Mouse (Mus musculus) mature B cell (primary cell): ENCODE data around the gene Fbp1.
"Not testable (repeated sequence)": the region's sequence is repeated elsewhere in the genome, so short reads cannot be mapped to it uniquely, and the experiment has no call there.

ENCODE experiments used
- in situ Hi-C: fragments of 300-500 bp; cut with MboI; formaldehyde crosslinking; loops from 2 replicates; pipeline ENCODE4 v1.14.3; 2019

Gene Fbp1

DNA sequence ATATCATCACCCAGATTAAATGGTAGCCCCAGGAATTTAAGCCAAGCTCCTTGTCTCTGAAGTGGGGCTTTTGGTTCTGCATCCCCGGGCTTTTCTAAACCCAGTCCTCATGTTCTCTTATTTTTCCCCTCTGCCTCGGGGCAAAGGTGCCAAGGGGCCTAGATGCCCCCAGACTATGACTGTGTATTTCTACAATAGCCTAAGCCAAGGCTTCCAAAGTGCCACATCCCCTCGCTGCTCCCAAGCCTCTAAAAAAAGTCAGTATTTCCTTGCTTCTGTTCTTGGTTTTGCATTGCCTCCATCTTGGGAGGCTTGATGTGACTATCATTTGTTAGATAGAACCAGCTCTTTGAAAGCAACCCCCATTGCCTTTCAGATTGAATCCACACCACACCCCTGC lies 3.5 kb downstream of the Fbp1 start:
- in situ Hi-C loops, result no loop called here

DNA sequence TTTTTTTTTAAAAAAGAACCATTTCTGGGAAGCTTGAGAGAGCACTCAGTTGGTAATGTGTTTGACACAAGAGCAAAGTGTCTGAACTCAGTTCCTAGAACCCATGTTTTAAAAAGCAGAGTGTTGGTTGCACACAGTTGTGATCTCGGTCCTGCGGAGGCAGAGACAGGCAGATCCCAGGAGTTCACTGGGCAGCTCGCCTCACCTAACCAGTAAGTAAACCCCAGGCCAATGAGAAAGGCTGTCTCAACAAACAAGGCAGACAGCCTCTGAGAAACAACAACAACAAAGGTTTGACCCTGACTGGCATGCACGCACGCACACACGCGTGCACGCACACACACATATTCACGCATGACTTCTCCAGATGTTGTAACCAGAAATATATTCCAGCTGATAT lies 4.2 kb downstream of the Fbp1 start:
- in situ Hi-C loops, result no loop called here

DNA sequence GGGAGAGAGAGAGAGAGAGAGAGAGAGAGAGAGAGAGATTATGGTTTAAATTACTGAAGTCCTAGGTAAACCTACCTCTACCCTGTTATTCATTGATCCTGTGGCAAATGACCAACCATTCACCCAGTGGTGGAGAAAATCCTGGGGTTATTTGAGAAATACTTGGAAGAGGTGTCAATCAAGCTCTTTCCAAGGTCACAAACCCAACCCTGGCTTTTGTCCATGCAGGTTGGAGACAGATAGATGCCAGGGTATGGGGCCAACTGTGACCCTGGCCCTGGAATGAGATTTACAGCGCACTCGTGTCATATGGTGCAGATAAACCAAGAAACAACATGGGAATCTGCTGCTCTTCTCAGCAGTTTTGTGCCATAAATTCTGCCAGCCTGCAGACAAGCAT lies 4.6 kb downstream of the Fbp1 start:
- in situ Hi-C loops, result no loop called here

DNA sequence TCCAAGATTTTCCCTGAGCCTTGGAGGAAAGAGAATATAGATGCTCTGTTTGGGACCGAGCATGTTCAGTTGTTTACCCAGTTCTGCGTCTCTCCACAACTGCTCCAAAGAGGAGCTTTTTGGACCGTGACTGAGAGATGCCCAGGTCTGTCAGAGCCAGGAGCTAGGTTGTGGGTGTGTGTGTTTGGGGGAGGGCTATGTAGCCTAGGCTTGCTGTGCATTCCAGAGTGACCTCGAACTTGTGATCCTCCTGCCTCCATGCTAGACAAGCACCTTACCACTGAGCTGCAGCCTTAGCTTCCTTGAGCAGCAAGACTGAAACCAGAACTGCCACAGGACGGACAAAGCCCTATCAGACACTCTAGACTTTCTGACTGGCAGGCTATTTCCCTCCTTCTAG lies 5.2 kb downstream of the Fbp1 start:
- in situ Hi-C loops, result no loop called here

DNA sequence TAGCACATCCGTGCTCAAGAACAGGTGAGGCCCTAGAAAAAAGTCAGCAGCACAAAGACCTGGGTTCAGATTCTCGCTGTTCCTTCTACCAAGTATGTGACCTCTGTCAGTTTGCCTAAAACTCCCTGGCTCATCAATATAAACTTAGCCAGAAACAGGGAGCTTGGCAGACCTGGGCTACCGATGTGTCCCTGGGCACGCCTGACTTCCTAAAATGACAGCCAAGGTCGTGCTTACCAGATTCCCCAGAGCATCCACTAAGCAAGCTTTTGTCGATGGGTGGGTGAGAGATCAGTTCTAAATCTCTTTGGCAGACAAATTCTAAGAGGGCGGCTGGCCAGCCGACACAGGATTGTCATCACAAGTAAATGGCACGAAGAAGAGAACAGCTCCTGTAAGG lies 6.7 kb downstream of the Fbp1 start:
- in situ Hi-C loops, result no loop called here

DNA sequence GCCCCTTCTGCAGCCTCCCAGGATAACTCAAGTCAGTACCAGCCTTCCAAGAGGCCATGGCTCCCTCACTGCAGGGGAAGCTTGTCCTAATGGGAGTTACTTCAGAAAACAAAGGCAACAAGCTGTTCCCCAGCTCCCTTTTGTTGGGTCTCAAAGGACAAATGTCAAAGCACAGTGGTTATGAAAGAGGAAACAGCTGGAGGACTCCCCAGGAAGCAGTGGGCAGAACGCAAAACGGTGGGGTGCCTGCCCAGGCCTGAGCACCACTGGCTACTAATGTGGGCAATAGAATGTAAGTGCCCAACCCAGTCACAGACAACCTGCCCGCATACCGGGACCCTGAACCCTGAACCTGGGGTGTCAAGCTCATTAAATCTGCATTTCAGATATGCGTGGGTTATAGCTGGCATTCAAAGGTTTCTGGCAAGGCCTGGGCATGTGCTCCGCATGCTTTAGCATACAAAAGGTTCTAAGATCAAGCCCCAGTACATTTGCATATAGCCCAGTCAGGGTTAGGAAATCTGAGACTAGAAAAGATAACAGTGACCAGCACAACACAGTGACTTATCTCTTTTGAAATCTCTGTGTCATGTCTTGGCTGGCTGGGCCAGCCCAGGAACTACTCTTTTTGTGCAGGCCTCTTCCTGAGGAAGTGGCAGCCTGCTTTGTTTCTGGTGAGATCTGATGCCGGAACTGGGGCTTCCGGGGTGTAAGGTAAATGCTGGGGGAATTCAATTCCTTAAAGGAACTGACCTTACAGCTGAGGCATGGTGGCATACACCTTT lies 8.1 kb downstream of the Fbp1 start:
- in situ Hi-C loops, result no loop called here

DNA sequence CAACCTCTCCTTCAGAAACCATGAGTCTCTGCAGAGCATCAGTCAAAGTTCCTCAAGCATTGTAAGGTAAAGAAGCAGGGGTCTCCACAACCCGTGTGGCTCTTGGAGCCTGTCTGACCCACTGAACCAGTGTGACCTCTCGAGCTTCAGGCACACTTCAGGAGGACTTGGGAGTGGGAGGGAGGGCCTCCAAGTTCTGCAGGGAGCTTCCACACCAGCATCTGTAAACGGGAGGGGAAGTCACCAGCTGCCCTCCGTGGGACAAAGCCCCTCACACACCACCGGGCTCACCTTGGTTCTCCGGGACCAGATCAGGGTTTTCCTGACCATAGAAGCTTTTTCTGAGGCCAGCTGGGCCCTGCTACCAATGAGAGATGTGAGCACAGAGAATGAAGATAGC lies 8.7 kb downstream of the Fbp1 start:
- in situ Hi-C loops, result no loop called here

GRCm38 (mm10) chr13:62877247-62877646 lies 10.8 kb downstream of the Fbp1 start:
- in situ Hi-C loops, result no loop called here

DNA sequence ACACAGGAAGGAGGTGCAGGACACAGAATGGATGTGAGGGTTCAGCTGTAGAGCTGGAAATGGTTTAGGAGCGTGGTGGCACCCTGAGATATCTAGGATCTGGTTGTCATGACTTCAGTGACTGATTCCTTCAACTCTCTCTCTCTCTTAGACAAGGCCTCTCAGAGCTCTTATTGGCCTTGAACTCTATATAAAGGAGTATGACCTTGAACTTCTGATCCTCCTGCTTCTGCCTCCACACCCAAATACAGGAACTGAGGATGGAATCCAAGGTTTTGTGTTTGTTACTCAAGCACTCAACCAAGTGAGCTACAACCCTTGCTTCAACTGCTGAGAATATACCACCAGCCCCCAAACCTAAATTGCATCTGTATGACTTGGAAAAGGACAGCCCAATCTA lies 12.0 kb downstream of the Fbp1 start:
- in situ Hi-C loops, result no loop called here

- in situ Hi-C loops, result no loop called here
These were observed 15.8 kb downstream of the Fbp1 start for GRCm38 (mm10) chr13:62872252-62872651.

GRCm38 (mm10) chr13:62870605-62871004 lies 17.5 kb downstream of the Fbp1 start:
- in situ Hi-C loops, result no loop called here

DNA sequence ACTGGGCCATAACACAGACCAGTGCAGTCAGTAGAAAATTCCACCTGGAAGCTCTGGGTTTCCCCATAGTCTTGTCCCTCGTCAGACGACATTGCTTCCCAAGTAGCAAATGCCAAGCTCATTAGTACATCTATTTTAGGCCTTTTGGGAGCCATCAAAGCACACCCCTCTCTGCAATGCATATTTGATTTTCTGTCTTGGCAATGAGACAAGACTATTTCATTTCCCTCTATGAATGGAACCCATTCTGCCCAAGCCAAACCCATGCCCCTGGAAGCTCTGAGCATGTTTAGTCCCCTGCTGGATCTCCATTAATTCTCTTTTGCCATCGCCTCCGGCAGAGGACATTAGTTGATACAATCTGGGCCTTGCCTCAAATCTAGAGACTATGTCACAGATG lies 21.3 kb downstream of the Fbp1 start:
- in situ Hi-C loops, result no loop called here

DNA sequence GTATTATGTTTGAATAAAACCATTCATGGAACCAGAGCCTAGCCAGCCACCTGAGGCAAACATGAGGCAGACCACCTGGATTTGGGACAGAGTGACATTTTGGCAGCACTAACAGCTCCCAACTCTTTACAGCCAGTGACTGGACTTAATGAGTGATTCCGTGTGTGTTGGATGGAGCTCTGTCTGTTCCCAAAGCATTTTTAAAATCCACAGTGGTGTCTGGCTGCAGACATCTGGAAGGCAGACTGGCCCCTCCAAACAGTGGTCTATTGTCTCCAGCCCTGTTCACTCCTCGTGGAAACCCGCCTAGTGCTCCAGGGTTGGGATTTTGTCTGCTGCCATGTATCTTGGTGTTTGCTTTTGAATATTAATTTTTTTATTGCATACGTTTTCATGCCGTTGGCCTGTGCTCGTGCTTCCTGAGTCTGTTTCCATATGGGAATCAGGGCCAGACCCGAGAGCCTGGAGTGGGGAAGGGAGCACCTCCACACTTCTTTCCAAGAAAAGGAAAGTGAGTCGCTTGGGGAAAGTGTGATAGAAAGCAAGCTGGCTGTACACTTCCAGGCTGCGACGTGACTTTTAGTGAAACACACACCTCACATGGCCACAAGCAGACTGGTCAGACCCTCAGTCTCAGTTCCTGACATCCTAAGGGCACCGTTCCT lies 22.3 kb downstream of the Fbp1 start:
- in situ Hi-C loops, result no loop called here

DNA sequence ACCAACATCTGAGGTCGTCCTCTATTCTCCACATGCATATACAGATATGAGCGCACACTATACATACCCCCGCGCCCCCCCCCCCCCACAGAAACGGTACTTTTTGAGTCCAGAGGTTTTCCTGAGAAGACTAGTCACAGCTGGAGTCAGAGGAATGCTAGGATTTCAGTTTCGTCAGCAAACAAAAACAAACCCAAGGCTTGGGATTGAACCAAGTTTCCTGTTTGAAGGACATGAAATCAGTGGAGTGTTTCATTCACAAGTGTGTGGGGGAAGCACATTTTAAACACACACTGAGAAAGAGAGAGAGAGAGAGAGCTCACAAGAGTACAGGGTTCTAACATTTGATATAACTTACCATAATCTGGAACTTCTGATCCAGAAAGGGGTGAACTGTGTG lies 24.3 kb downstream of the Fbp1 start:
- in situ Hi-C loops, result no loop called here

DNA sequence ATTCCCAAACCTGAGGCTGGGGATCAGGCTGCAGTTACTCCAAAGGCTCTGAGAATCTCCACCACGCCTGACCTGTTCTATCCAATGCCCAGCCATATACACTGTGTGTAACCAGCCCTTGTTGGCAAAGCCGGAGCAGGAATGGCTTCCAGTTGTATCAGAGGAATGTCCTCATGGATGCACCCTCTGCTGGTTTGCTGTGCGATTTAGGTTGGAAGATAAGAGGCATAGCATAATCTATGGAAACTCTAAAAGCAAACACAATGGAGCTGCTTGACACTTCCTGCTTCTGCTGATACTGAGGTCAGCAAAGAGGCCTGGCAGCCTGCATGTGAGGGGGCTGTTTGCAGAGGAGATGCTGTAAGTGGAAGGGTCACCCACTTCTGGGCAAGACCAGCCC lies 25.2 kb downstream of the Fbp1 start:
- in situ Hi-C loops, result no loop called here

GRCm38 (mm10) chr13:62860068-62860467 lies 28.0 kb downstream of the Fbp1 start:
- in situ Hi-C loops, result no loop called here

DNA sequence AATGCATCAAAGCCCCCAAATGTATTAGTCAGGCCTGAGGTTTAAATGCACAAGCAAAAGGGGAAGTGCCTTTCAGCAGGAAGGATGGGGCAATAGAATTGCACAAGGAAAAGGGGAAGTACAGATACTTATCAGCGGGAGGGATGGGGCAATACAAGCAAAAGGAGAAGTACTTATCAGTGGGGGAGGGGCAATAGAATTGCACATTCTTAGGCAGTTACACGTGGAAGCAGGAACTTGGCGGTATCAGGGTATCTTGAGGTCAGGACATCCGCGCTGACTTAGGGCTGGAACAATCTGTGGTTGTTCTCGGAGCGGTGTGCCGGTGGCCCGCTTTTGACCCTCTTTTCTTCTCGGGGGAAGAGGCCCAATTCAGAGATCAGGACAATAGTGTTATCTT lies 28.8 kb downstream of the Fbp1 start:
- in situ Hi-C loops, result not testable (repeated sequence)

DNA sequence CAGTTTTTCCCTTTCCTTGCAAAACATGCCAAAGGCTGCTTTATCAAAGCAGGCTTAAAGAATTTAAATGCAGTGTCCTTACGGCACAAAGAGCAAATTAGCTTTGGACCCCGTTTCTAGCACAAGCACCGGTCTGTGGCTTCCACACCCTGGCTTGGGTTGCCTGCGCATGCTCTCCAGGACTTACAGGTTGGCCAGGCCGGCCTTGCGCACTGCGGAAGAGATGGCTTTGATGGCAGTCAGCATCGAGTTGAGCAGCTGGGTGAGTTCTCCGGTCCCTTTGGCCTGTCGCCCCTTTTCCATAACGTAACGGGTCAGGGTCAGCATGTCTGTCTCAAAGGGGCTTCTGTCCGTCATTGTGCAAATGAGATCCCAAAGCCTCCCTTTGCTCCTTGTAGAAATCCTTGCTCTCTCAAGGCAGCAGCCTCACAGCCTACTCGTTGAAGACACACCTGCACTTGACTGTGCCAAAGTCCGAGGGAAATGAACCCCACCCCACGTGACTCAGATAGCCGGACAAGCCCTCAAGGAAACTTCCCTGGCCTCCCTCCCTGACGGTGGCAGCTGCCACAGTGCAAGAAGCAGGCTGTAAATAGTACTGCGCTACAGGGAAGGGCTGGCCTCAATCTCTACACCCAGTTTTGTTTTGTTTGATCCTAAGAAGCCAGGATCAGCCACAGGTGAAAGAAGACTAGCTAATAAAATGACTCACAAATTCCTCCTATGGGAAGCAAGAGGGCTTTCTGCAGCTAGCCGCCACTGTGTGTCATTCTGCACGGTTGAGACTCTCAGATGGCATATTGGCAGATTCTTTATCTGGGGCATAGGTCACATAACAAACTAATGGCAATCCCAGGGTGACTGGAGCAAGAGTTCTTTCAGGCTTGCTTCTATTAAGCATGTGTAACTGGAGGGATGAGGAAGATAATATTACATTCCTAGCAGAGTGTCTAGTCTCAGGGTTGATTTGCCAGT lies 29.9 kb downstream of the Fbp1 start, which contains the start of gene Fbp2:
Gene Fbp2 (minus strand): TSS at position 482 of the 975 bp plus-strand sequence.
- in situ Hi-C loops, result no loop called here

GRCm38 (mm10) chr13:62856850-62857249 lies 31.2 kb downstream of the Fbp1 start:
- in situ Hi-C loops, result no loop called here

- in situ Hi-C loops, result no loop called here
These were observed 31.8 kb downstream of the Fbp1 start for GRCm38 (mm10) chr13:62856305-62856675.

DNA sequence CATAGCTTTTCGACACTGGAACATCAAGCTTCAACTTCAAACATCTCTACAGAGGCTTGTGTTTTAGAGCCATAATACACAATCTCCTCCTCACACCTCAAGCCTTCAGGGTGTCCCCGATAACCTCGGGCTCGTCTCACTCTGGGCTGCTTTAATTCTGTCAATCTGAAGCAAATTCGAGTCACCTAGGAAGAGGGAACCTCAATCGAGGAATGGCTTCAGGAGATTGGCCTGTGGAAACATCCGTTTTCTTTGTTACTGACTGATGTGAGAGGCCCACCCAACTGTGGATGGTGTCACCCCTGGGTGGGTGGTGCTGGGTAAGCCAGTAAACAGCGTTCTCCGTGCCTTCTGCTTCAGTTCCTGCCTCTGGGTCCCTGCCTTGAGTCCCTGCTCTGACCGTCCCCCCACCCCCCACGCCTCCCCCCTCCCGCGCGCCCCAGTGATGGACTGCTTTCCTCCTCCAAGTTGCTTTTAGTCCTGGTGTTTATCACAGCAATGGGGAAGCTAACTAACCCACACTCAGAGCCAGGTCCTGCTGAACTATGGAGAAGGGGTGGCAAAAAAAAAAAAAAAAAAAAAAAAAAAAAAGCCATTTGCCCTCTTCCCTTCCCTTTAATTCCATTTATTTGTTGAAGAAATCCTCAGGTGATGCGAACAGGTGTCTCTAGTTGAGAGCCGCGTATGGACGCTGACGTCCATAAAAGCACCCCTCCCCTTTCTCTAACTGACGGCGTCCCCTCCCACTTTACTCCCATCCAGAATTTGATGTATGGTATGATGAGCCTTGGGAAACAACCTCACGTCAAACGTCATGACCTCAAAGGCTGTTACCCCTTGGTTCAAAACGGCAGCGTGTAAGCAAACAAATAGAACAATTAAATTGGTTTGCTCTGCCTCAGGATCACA lies 32.4 kb downstream of the Fbp1 start:
- in situ Hi-C loops, result no loop called here
